Comparison of ENCODE assay signal across 13 mouse cellular contexts in genomic region chr11:114564949-114565348, GRCm38 (mm10).
DNase-seq lines count a peak whose midpoint lies in the region; ATAC-seq and TF ChIP-seq lines count a peak whose summit lies in the region.
"Had no signal": no experiment of that assay in that cellular context is flagged by ENCODE, and none has a peak within 500 bp of the region (broad histone marks: within the 10 kb centered on the region; RNA-seq: fewer than 3 reads in every experiment).

No protein-coding gene starts in this region.

- WGBS in heart, adult 2 months, result 88% methylated on average over 2 of the region's 2 CpGs
- WGBS in lung, adult 2 months, result 94% methylated on average over 2 of the region's 2 CpGs
- 94% methylated on average over 2 of the region's 2 CpGs for WGBS in stomach, postnatal 0 days
- 89% methylated on average over 2 of the region's 2 CpGs for WGBS in forebrain, embryonic 14.5 days

- TF ChIP-seq CTCF in heart, adult 2 months (IDR thresholded peaks at IDR 0.05), result peak; percentile 47
- 0 out of 2 replicates have a peak, but pooled peaks have one; percentile 6 for TF ChIP-seq CTCF in lung, adult 2 months (IDR thresholded peaks at IDR 0.05; ENCODE audit: insufficient read depth, low read length)
- peak; percentile 83 for TF ChIP-seq CTCF in E14TG2a.4 (conservative IDR thresholded peaks at IDR 0.05; ENCODE audit: low read length)
- TF ChIP-seq CTCF in stomach, postnatal 0 days (IDR thresholded peaks at IDR 0.05; ENCODE audit: low read depth), result peak; percentile 41; the same call in 1 of the 2 replicates

- peaks cover 33% of the 10 kb centered on the region for H3K9me3 ChIP-seq in E14TG2a.4 (ENCODE audit: low read length)
- H3K9me3 ChIP-seq in stomach, postnatal 0 days (ENCODE audit: control insufficient read depth, low read length), result no peaks in the 10 kb centered on the region
- peaks cover 4% of the 10 kb centered on the region; the same call in 1 of the 2 replicates for H3K9me3 ChIP-seq in forebrain, embryonic 14.5 days (replicated peaks; ENCODE audit: control insufficient read depth, low read length)
- H3K9me3 ChIP-seq: stomach, embryonic 15.5 days had no signal

- ATAC-seq in stomach, postnatal 0 days (ENCODE audit: low FRiP score, low TSS enrichment), result no peak
- no peak for ATAC-seq in forebrain, embryonic 14.5 days

- TF ChIP-seq POLR2A in heart, adult 2 months (IDR thresholded peaks at IDR 0.05; ENCODE audit: insufficient read depth, low read depth, low read length), result no peak
- no peak for TF ChIP-seq POLR2A in lung, adult 2 months (IDR thresholded peaks at IDR 0.05; ENCODE audit: borderline replicate concordance, extremely low read depth, low read depth, low read length)

- H3K27me3 ChIP-seq in heart, adult 2 months (ENCODE audit: control insufficient read depth, insufficient read depth, low read length), result peaks cover 2% of the 10 kb centered on the region; the same call in 1 of the 2 replicates
- H3K27me3 ChIP-seq in E14TG2a.4 (ENCODE audit: insufficient read depth, low read length), result no peaks in the 10 kb centered on the region
- no peaks in the 10 kb centered on the region for H3K27me3 ChIP-seq in stomach, postnatal 0 days (ENCODE audit: control insufficient read depth, insufficient read depth, low read length)
- no peaks in the 10 kb centered on the region for H3K27me3 ChIP-seq in forebrain, embryonic 14.5 days (replicated peaks; ENCODE audit: control insufficient read depth, insufficient read depth, low read length)

- no peaks in the 10 kb centered on the region for H3K4me1 ChIP-seq in heart, adult 2 months (ENCODE audit: control insufficient read depth, insufficient read depth, low read length)
- no peaks in the 10 kb centered on the region for H3K4me1 ChIP-seq in lung, adult 2 months (ENCODE audit: control insufficient read depth, insufficient read depth, low read length)
- H3K4me1 ChIP-seq in E14TG2a.4 (replicated peaks; ENCODE audit: low read depth, low read length), result peaks cover 71% of the 10 kb centered on the region
- H3K4me1 ChIP-seq in stomach, postnatal 0 days (replicated peaks; ENCODE audit: control insufficient read depth, insufficient read depth), result no peaks in the 10 kb centered on the region
- peaks cover 6% of the 10 kb centered on the region; the same call in 1 of the 2 replicates for H3K4me1 ChIP-seq in forebrain, embryonic 14.5 days (ENCODE audit: control insufficient read depth, insufficient read depth, low read length)
- H3K4me1 ChIP-seq: liver, embryonic 15.5 days had no signal

- H3K4me2 ChIP-seq in stomach, postnatal 0 days (replicated peaks; ENCODE audit: low read depth), result no peak overlapping the region
- H3K4me2 ChIP-seq in forebrain, embryonic 14.5 days (ENCODE audit: low read length), result no peak overlapping the region
- H3K4me2 ChIP-seq: liver, embryonic 15.5 days; stomach, embryonic 15.5 days had no signal

- no peaks in the 10 kb centered on the region for H3K79me2 ChIP-seq in heart, adult 2 months (replicated peaks; ENCODE audit: control insufficient read depth, insufficient read depth, low read length)

- intact Hi-C loops in heart, adult 2 months (cut with DNase I), result no loop called here

- no peak overlapping the region for H3K4me3 ChIP-seq in heart, adult 2 months
- H3K4me3 ChIP-seq in lung, adult 2 months (replicated peaks; ENCODE audit: extremely low read depth, low read depth, low read length), result no peak overlapping the region
- H3K4me3 ChIP-seq in E14TG2a.4 (replicated peaks; ENCODE audit: low read length), result no peak overlapping the region
- no peak overlapping the region for H3K4me3 ChIP-seq in stomach, postnatal 0 days (ENCODE audit: low read depth, low read length)
- no peak overlapping the region for H3K4me3 ChIP-seq in forebrain, embryonic 14.5 days (ENCODE audit: low read depth, low read length)
- H3K4me3 ChIP-seq: liver, embryonic 15.5 days; stomach, embryonic 15.5 days had no signal

- H3K36me3 ChIP-seq in heart, adult 2 months (ENCODE audit: control insufficient read depth, insufficient read depth, low read length), result no peaks in the 10 kb centered on the region
- H3K36me3 ChIP-seq in E14TG2a.4 (ENCODE audit: insufficient read depth, low read length), result no peaks in the 10 kb centered on the region
- no peaks in the 10 kb centered on the region for H3K36me3 ChIP-seq in stomach, postnatal 0 days (ENCODE audit: control insufficient read depth, insufficient read depth, low read length)
- H3K36me3 ChIP-seq in forebrain, embryonic 14.5 days (ENCODE audit: control insufficient read depth, insufficient read depth, low read length), result no peaks in the 10 kb centered on the region
- H3K36me3 ChIP-seq: liver, embryonic 15.5 days; stomach, embryonic 15.5 days had no signal

- H3K9ac ChIP-seq in heart, adult 2 months (ENCODE audit: low read depth, low read length), result no peak overlapping the region
- H3K9ac ChIP-seq in stomach, postnatal 0 days (ENCODE audit: low read length), result no peak overlapping the region
- no peak overlapping the region for H3K9ac ChIP-seq in forebrain, embryonic 14.5 days (ENCODE audit: low read length)
- H3K9ac ChIP-seq: liver, embryonic 15.5 days; stomach, embryonic 15.5 days had no signal

- no peak for DNase-seq in heart, adult 2 months
- DNase-seq in heart, adult 11 months, result no peak
- no peak for DNase-seq in lung, adult 2 months
- DNase-seq in lung, postnatal 36 days, result no peak
- no peak for DNase-seq in stomach, postnatal 0 days (ENCODE audit: low spot score)
- DNase-seq in forebrain, embryonic 14.5 days (ENCODE audit: low spot score), result no peak
- no peak for DNase-seq in frontal cortex, postnatal 10 days (ENCODE audit: low spot score in 2 of 2)
- DNase-seq: adrenal gland, postnatal 10 days; cerebellum, adult 11-12 months; right cerebral cortex, postnatal 25 days had no signal

- no peak overlapping the region for H3K27ac ChIP-seq in heart, adult 2 months
- H3K27ac ChIP-seq in stomach, postnatal 0 days (replicated peaks), result no peak overlapping the region
- H3K27ac ChIP-seq in forebrain, embryonic 14.5 days (ENCODE audit: low read depth, low read length), result no peak overlapping the region
- H3K27ac ChIP-seq: liver, embryonic 15.5 days; stomach, embryonic 15.5 days had no signal

- TF ChIP-seq EP300 in heart, adult 2 months (IDR thresholded peaks at IDR 0.05; ENCODE audit: insufficient read depth, low read depth, low read length), result no peak
- no peak for TF ChIP-seq EP300 in stomach, postnatal 0 days (optimal IDR thresholded peaks at IDR 0.05)

Comparison
In these comparisons a context has a peak if more than half of its experiments do, and no peak if none do; other contexts are left out.
1. CTCF ChIP-seq: peak in every context shown above with its lines; median percentile 83 in E14TG2a.4; 47 in heart, adult 2 months; 41 in stomach, postnatal 0 days; 6 in lung, adult 2 months.